In the genomic region with DNA sequence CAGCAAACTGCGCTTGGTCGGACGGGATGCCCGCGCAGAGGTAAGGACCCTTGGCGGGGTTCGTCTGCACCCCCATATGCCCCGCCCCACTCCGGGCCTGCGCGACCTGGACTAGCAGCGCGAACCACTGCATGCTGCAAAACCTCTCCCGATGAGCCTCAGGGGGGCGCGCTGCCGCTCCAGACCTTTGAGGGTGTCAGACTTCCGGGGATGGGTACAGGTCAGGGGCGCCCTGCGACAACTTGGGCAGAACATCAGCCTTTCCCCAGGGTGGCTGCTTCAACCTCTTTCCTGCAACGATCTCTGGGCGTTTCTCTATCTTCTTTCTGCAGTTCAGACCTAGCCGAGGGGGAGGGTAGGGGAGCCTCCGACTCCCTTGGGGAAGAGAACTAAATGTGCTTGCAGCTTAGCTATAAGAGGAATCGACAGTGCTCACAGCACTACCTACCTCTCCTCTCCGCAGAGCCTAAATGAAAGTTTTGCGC, we compare ENCODE assay signal across 10 mouse cellular contexts.
DNase-seq lines count a peak whose midpoint lies in the region; ATAC-seq and TF ChIP-seq lines count a peak whose summit lies in the region.
"Had no signal": no experiment of that assay in that cellular context is flagged by ENCODE, and none has a peak within 500 bp of the region (broad histone marks: within the 10 kb centered on the region; RNA-seq: fewer than 3 reads in every experiment).

No protein-coding gene starts in this region.

- peaks cover 22% of the 10 kb centered on the region for H3K36me3 ChIP-seq in hindbrain, embryonic 14.5 days (replicated peaks; ENCODE audit: control insufficient read depth, insufficient read depth)
- H3K36me3 ChIP-seq in midbrain, embryonic 10.5 days: 0 out of 2 replicates have a peak, but pooled peaks cover 3% of the 10 kb centered on the region
- H3K36me3 ChIP-seq in testis, adult 2 months (ENCODE audit: control insufficient read depth, insufficient read depth, low read length): no peaks in the 10 kb centered on the region

- TF ChIP-seq CTCF in lung, adult 2 months (IDR thresholded peaks at IDR 0.05; ENCODE audit: insufficient read depth, low read length): no peak
- no peak for TF ChIP-seq CTCF in testis, adult 2 months (IDR thresholded peaks at IDR 0.05; ENCODE audit: control insufficient read depth, insufficient read depth, insufficient replicate concordance, low read depth, low read length)

- no peak for TF ChIP-seq POLR2A in lung, adult 2 months (IDR thresholded peaks at IDR 0.05; ENCODE audit: borderline replicate concordance, extremely low read depth, low read depth, low read length)
- no peak for TF ChIP-seq POLR2A in testis, adult 2 months (IDR thresholded peaks at IDR 0.05; ENCODE audit: control insufficient read depth, low read depth, low read length)

- H3K4me2 ChIP-seq in hindbrain, embryonic 14.5 days (replicated peaks): peak overlapping the region; percentile 87

- H3K9ac ChIP-seq in hindbrain, embryonic 14.5 days: peak overlapping the region; percentile 83

- 1% methylated on average over 27 of the region's 27 CpGs for WGBS in lung, adult 2 months
- under 1% methylated on average over 27 of the region's 27 CpGs for WGBS in hindbrain, embryonic 14.5 days
- under 1% methylated on average over 27 of the region's 27 CpGs for WGBS in midbrain, embryonic 10.5 days

- peak overlapping the region; percentile 93 for H3K27ac ChIP-seq in hindbrain, embryonic 14.5 days
- peak overlapping the region; percentile 89 for H3K27ac ChIP-seq in midbrain, embryonic 10.5 days (replicated peaks)
- no peak overlapping the region for H3K27ac ChIP-seq in testis, adult 2 months (ENCODE audit: control insufficient read depth, insufficient read depth, low read depth, low read length)

- peaks cover 19% of the 10 kb centered on the region; the same call in 1 of the 2 replicates for H3K27me3 ChIP-seq in hindbrain, embryonic 14.5 days (ENCODE audit: control insufficient read depth, insufficient read depth, low read length)
- H3K27me3 ChIP-seq in midbrain, embryonic 10.5 days (ENCODE audit: low read depth, poor library complexity, severe bottlenecking): peaks cover 100% of the 10 kb centered on the region
- H3K27me3 ChIP-seq in testis, adult 2 months (ENCODE audit: control insufficient read depth, insufficient read depth, low read length): peaks cover 2% of the 10 kb centered on the region

- H3K4me3 ChIP-seq in lung, adult 2 months (replicated peaks; ENCODE audit: extremely low read depth, low read depth, low read length): no peak overlapping the region
- H3K4me3 ChIP-seq in hindbrain, embryonic 14.5 days (replicated peaks; ENCODE audit: low read length): peak overlapping the region; percentile 50
- peak overlapping the region; percentile 58 for H3K4me3 ChIP-seq in midbrain, embryonic 10.5 days
- H3K4me3 ChIP-seq in testis, adult 2 months (ENCODE audit: control insufficient read depth, low read depth, low read length): peak overlapping the region; percentile 15
- H3K4me3 ChIP-seq: erythroblast, embryonic 14.5 days; myocyte had no signal

- peak; percentile 76 for ATAC-seq in hindbrain, embryonic 14.5 days (ENCODE audit: low FRiP score)

- H3K4me1 ChIP-seq in lung, adult 2 months (ENCODE audit: control insufficient read depth, insufficient read depth, low read length): no peaks in the 10 kb centered on the region
- H3K4me1 ChIP-seq in hindbrain, embryonic 14.5 days (replicated peaks; ENCODE audit: control insufficient read depth, insufficient read depth, low read length): peaks cover 30% of the 10 kb centered on the region
- peaks cover 57% of the 10 kb centered on the region for H3K4me1 ChIP-seq in midbrain, embryonic 10.5 days
- H3K4me1 ChIP-seq in testis, adult 2 months (ENCODE audit: control insufficient read depth, insufficient read depth, low read length): peaks cover 7% of the 10 kb centered on the region

- peak; percentile 20 for DNase-seq in adrenal gland, postnatal 10 days
- DNase-seq in adrenal gland, adult 18-20 months (ENCODE audit: low spot score in 2 of 2): no peak
- DNase-seq in lung, postnatal 10 days: peak; percentile 18
- DNase-seq in lung, adult 2 months: no peak
- DNase-seq in hindbrain, embryonic 14.5 days (ENCODE audit: low spot score): peak; percentile 72
- DNase-seq in midbrain, embryonic 10.5 days (ENCODE audit: low spot score): peak; percentile 70
- DNase-seq in urinary bladder, postnatal 10 days (ENCODE audit: low spot score): no peak

- H3K9me3 ChIP-seq in hindbrain, embryonic 14.5 days (ENCODE audit: control insufficient read depth, low read length): no peaks in the 10 kb centered on the region
- no peaks in the 10 kb centered on the region for H3K9me3 ChIP-seq in midbrain, embryonic 10.5 days (replicated peaks)

Comparison
In these comparisons a context has a peak if more than half of its experiments do, and no peak if none do; other contexts are left out.
1. DNase-seq: peak in adrenal gland, postnatal 10 days (single experiment), lung, postnatal 10 days (single experiment), hindbrain, embryonic 14.5 days (single experiment) and midbrain, embryonic 10.5 days (single experiment); none in adrenal gland, adult 18-20 months (0 of 2), lung, adult 2 months (single experiment) and urinary bladder, postnatal 10 days (single experiment).